8 mouse cellular contexts compared by ENCODE assay signal in the genomic region with DNA sequence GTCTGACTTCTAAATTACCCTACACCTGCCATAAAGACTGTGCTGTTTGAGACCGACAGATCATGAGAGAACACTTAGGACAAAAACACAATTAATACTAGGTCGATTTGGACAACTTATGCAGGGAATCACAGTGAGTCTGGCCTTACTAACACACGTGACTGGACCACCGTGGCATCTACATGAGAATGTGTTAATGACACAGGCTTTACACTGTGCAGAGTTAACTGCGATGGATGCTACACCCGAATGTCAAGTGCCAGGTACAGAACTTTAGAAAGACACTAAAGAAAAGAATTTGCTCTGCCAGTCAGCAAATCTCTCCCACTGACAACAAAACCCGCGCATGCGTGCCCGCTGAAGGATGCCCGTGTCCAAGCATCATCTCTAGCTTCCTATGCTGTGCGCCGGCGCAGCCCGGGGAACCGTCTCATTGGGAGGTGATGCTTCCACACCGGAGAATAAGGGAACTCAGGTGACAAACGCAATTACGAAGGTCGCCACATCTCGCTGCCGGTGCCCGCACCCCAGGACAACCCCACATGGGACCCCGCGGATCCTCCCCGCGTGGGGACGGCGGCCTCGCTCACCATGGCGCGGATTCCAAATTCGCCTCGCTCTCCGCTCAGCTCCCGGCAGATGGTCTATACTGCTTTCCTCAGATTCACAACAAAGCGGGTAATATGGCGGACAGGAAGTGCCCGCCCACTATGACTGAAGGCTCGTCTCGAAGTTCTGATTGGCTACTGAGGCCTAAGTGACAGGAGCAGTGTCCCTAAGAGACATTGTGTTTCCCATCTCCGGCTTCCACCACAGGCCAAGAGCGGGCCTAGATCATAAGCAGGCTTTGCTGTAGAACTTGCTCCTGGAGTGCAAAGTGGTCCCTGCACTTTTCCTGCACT. TPM values are rescaled to one million over a fixed set of nuclear protein-coding genes. Genes with fewer than 3 reads are reported as not detected.
A peak's percentile ranks its signal among the peaks of the same experiment; 100 is the strongest.
DNase-seq lines count a peak whose midpoint lies in the region; ATAC-seq lines count a peak whose summit lies in the region.
"Not testable (repeated sequence)": the region's sequence is repeated elsewhere in the genome, so short reads cannot be mapped to it uniquely, and the experiment has no call there.
"Had no signal": no experiment of that assay in that cellular context is flagged by ENCODE, and none has a peak within 500 bp of the region (broad histone marks: within the 10 kb centered on the region; RNA-seq: fewer than 3 reads in every experiment).

A gene (minus strand): TSS at position 639 of the 902 bp plus-strand sequence.

- not testable (repeated sequence) for H3K9ac ChIP-seq in embryonic facial prominence, embryonic 14.5 days (ENCODE audit: low read depth, low read length); heart, embryonic 11.5 days (ENCODE audit: low read depth, low read length); hindbrain, embryonic 14.5 days; kidney, embryonic 16.5 days (replicated peaks; ENCODE audit: low read length); liver, embryonic 15.5 days; midbrain, embryonic 12.5 days (replicated peaks); neural tube, embryonic 15.5 days (replicated peaks)

- not testable (repeated sequence) for H3K27ac ChIP-seq in embryonic facial prominence, embryonic 14.5 days (replicated peaks; ENCODE audit: low read depth, low read length); heart, embryonic 11.5 days (ENCODE audit: low read depth, low read length); hindbrain, embryonic 14.5 days; kidney, embryonic 16.5 days (ENCODE audit: low read length); liver, embryonic 15.5 days (replicated peaks); midbrain, embryonic 12.5 days (replicated peaks); neural tube, embryonic 15.5 days (replicated peaks)

- H3K4me1 ChIP-seq in embryonic facial prominence, embryonic 14.5 days (ENCODE audit: control insufficient read depth, insufficient read depth, low read length); heart, embryonic 11.5 days (ENCODE audit: control insufficient read depth, insufficient read depth, low read length); hindbrain, embryonic 14.5 days (replicated peaks; ENCODE audit: control insufficient read depth, insufficient read depth, low read length); kidney, embryonic 16.5 days (ENCODE audit: insufficient read depth, low read length); liver, embryonic 15.5 days (replicated peaks); midbrain, embryonic 12.5 days; neural tube, embryonic 15.5 days: not testable (repeated sequence)

- WGBS in embryonic facial prominence, embryonic 14.5 days, result no CpG with 5 or more reads among the region's 43 CpGs
- WGBS in heart, embryonic 11.5 days (ENCODE audit: insufficient replicate concordance), result no CpG with 5 or more reads among the region's 43 CpGs
- no CpG with 5 or more reads among the region's 43 CpGs for WGBS in hindbrain, embryonic 14.5 days
- WGBS in kidney, embryonic 16.5 days, result no CpG with 5 or more reads among the region's 43 CpGs
- WGBS in liver, embryonic 15.5 days (ENCODE audit: insufficient replicate concordance), result no CpG with 5 or more reads among the region's 43 CpGs
- WGBS in midbrain, embryonic 12.5 days, result no CpG with 5 or more reads among the region's 43 CpGs
- WGBS in neural tube, embryonic 15.5 days, result no CpG with 5 or more reads among the region's 43 CpGs

- not testable (repeated sequence) for DNase-seq in embryonic facial prominence, embryonic 14.5 days (ENCODE audit: low spot score); hindbrain, embryonic 14.5 days (ENCODE audit: low spot score)

- not testable (repeated sequence) for H3K4me2 ChIP-seq in embryonic facial prominence, embryonic 14.5 days (ENCODE audit: low read depth, low read length); heart, embryonic 11.5 days; hindbrain, embryonic 14.5 days (replicated peaks); kidney, embryonic 16.5 days (replicated peaks; ENCODE audit: low read depth, low read length); liver, embryonic 15.5 days; midbrain, embryonic 12.5 days (replicated peaks); neural tube, embryonic 15.5 days

- H3K9me3 ChIP-seq in embryonic facial prominence, embryonic 14.5 days (ENCODE audit: control insufficient read depth, low read length); heart, embryonic 11.5 days (replicated peaks; ENCODE audit: control insufficient read depth, low read length); hindbrain, embryonic 14.5 days (ENCODE audit: control insufficient read depth, low read length); kidney, embryonic 16.5 days (ENCODE audit: low read length); liver, embryonic 15.5 days (replicated peaks); midbrain, embryonic 12.5 days; neural tube, embryonic 15.5 days (replicated peaks): not testable (repeated sequence)

- H3K36me3 ChIP-seq in embryonic facial prominence, embryonic 14.5 days (ENCODE audit: control insufficient read depth, insufficient read depth, low read length); heart, embryonic 11.5 days (ENCODE audit: control insufficient read depth, insufficient read depth, low read length); hindbrain, embryonic 14.5 days (replicated peaks; ENCODE audit: control insufficient read depth, insufficient read depth); kidney, embryonic 16.5 days (ENCODE audit: insufficient read depth, low read length); liver, embryonic 15.5 days (replicated peaks); midbrain, embryonic 12.5 days; neural tube, embryonic 15.5 days: not testable (repeated sequence)

- not testable (repeated sequence) for H3K4me3 ChIP-seq in embryonic facial prominence, embryonic 14.5 days (ENCODE audit: low read depth, low read length); heart, embryonic 11.5 days (ENCODE audit: low read depth, low read length); hindbrain, embryonic 14.5 days (replicated peaks; ENCODE audit: low read length); kidney, embryonic 16.5 days (ENCODE audit: low read length); liver, embryonic 15.5 days (replicated peaks); midbrain, embryonic 12.5 days; neural tube, embryonic 15.5 days (replicated peaks)

- not testable (repeated sequence) for H3K27me3 ChIP-seq in embryonic facial prominence, embryonic 14.5 days (replicated peaks; ENCODE audit: control insufficient read depth, insufficient read depth, low read length); heart, embryonic 11.5 days (ENCODE audit: control insufficient read depth, insufficient read depth, low read length); hindbrain, embryonic 14.5 days (ENCODE audit: control insufficient read depth, insufficient read depth, low read length); kidney, embryonic 16.5 days (ENCODE audit: insufficient read depth, low read length); liver, embryonic 15.5 days; midbrain, embryonic 12.5 days; neural tube, embryonic 15.5 days (replicated peaks)

- ATAC-seq in embryonic facial prominence, embryonic 14.5 days (ENCODE audit: low read depth), result peak; percentile 98
- peak; percentile 90 for ATAC-seq in heart, embryonic 11.5 days (replicated peaks; ENCODE audit: insufficient number of reproducible peaks, low FRiP score, low TSS enrichment)
- peak; percentile 99 for ATAC-seq in hindbrain, embryonic 14.5 days (ENCODE audit: low FRiP score)
- ATAC-seq in kidney, embryonic 16.5 days (ENCODE audit: low FRiP score, low TSS enrichment), result peak; percentile 98
- peak; percentile 74 for ATAC-seq in liver, embryonic 15.5 days (ENCODE audit: insufficient read depth)
- ATAC-seq in midbrain, embryonic 12.5 days (ENCODE audit: low FRiP score, low read depth), result peak; percentile 99
- ATAC-seq in neural tube, embryonic 15.5 days (ENCODE audit: low FRiP score), result peak; percentile 99

RNA-seq across cellular contexts. Expression of the gene that starts here (rescaled TPM):
- 3.8 and 5.9 TPM in 2 replicates for polyA plus RNA-seq in embryonic facial prominence, embryonic 14.5 days (2014; fragmentation: Nextera tagmentation; extraction: Ambion mirVana)
- 2.4 and 2.5 TPM in 2 replicates for polyA plus RNA-seq in heart, embryonic 11.5 days (2014; fragmentation: Nextera tagmentation; extraction: Ambion mirVana)
- polyA plus RNA-seq in hindbrain, embryonic 14.5 days (2014; fragmentation: Nextera tagmentation; extraction: Ambion mirVana), result 9.4 and 12.8 TPM in 2 replicates
- 4.3 and 4.8 TPM in 2 replicates for polyA plus RNA-seq in kidney, embryonic 16.5 days (2015; fragmentation: Nextera tagmentation; extraction: Ambion mirVana)
- 0.13 and 0.28 TPM in 2 replicates for polyA plus RNA-seq in liver, embryonic 15.5 days (2015; fragmentation: Nextera tagmentation; extraction: Ambion mirVana)
- 6.4 and 6.8 TPM in 2 replicates for polyA plus RNA-seq in midbrain, embryonic 12.5 days (2016; fragmentation: Nextera tagmentation; extraction: Ambion mirVana)
- 5.1 and 6.3 TPM in 2 replicates for polyA plus RNA-seq in neural tube, embryonic 15.5 days (2015; fragmentation: Nextera tagmentation; extraction: Ambion mirVana)
- polyA plus RNA-seq: adrenal gland, adult 2 months had no signal

Comparison
In these comparisons a context has a peak if more than half of its experiments do, and no peak if none do; other contexts are left out.
1. Peak in ATAC-seq in liver, embryonic 15.5 days; RNA of the gene not detected or under 1 TPM.